In the genomic region with DNA sequence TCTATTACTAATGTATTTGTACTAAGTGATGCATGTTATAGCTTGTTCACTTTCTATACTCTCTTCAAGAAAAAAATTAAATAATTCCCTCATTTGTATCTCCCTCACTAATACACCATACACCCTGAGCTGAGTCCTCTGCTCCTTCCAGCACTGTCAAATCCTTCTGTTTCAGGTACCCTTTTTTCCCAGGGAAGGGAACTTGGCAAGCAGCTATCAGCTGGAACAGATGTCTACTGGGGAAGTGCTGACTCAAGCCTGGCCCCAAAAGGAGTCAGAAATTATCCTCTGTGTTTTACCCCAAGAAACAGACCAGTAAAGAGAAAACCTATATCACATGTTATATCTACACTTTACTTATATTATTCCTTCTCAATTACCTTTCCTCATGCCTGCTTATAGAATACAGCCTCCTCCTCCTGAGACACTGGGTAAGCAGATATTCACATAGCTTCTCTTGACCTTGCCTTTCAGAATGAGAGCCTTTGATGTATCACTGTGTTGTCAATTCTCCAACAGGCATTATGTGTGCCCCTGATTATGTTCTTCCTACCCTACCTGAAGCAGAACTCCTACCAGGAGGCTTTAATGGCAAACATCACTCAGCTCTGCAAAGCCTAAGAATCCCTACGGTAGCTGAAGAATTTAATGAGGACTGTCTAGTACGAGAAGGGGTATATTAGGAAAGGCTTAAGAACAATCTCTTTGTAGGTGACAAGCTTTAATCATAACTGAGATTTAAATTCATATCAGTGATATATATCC, we compare ENCODE assay signal across 21 mouse cellular contexts.
A peak's percentile ranks its signal among the peaks of the same experiment; 100 is the strongest.
DNase-seq lines count a peak whose midpoint lies in the region; ATAC-seq and TF ChIP-seq lines count a peak whose summit lies in the region.
"Had no signal": no experiment of that assay in that cellular context is flagged by ENCODE, and none has a peak within 500 bp of the region (broad histone marks: within the 10 kb centered on the region; RNA-seq: fewer than 3 reads in every experiment).

No protein-coding gene starts in this region.

- TF ChIP-seq CTCF in kidney, adult 2 months (conservative IDR thresholded peaks at IDR 0.05; ENCODE audit: insufficient read depth, insufficient read length, low read depth, low read length) = no peak

- H3K36me3 ChIP-seq in kidney, adult 2 months (ENCODE audit: control insufficient read depth, insufficient read depth, low read length) = no peaks in the 10 kb centered on the region
- H3K36me3 ChIP-seq: heart, embryonic 13.5 days; hindbrain, embryonic 12.5 days had no signal

- ATAC-seq in frontal cortex, adult (ENCODE audit: low TSS enrichment) = peak; percentile 79
- ATAC-seq: forebrain, postnatal 0 days; hindbrain, embryonic 16.5 days; inflammation-experienced regulatory T-cells, adult 6 months; intestine, postnatal 0 days had no signal

- no peak overlapping the region for H3K4me3 ChIP-seq in kidney, adult 2 months (ENCODE audit: insufficient read depth, low read depth, low read length)
- H3K4me3 ChIP-seq: heart, embryonic 13.5 days; hindbrain, embryonic 12.5 days had no signal

- no peaks in the 10 kb centered on the region for H3K4me1 ChIP-seq in kidney, adult 2 months (ENCODE audit: control insufficient read depth, insufficient read depth, low read length)
- H3K4me1 ChIP-seq: heart, embryonic 13.5 days; hindbrain, embryonic 12.5 days had no signal

- no peaks in the 10 kb centered on the region for H3K27me3 ChIP-seq in kidney, adult 2 months (replicated peaks; ENCODE audit: control insufficient read depth, insufficient read depth, low read length)
- H3K27me3 ChIP-seq: CH12.LX; heart, embryonic 13.5 days; hindbrain, embryonic 12.5 days had no signal

- TF ChIP-seq POLR2A in kidney, adult 2 months (IDR thresholded peaks at IDR 0.05; ENCODE audit: low read depth, low read length) = no peak

- WGBS in kidney, adult 2 months = 82% methylated on average over 2 of the region's 2 CpGs

- no peak overlapping the region for H3K27ac ChIP-seq in kidney, adult 2 months (ENCODE audit: insufficient read depth, low read depth, low read length)
- H3K27ac ChIP-seq: heart, embryonic 13.5 days; hindbrain, embryonic 12.5 days had no signal

- DNase-seq in cerebellum, adult 11-12 months = peak; percentile 14
- no peak for DNase-seq in cerebellum, postnatal 4 days (ENCODE audit: low spot score in 2 of 2)
- no peak for DNase-seq in frontal cortex, adult 2 months (ENCODE audit: extremely low spot score in 1 of 2, low spot score in 1 of 2)
- peak; percentile 8 for DNase-seq in right cerebral cortex, adult 18-20 months
- DNase-seq in right cerebral cortex, postnatal 25 days = no peak
- DNase-seq in cerebellum, adult 9-11 months = peak; percentile 22
- no peak for DNase-seq in kidney, adult 2 months
- DNase-seq: adrenal gland, adult 2 months; adrenal gland, postnatal 25 days; forebrain, postnatal 0 days; gastrocnemius, postnatal 36 days; heart, adult 11 months; heart, postnatal 36 days; kidney, adult 9 months had no signal

Comparison
In these comparisons a context has a peak if more than half of its experiments do, and no peak if none do; other contexts are left out.
1. DNase-seq: peak in cerebellum, adult 11-12 months (single experiment), right cerebral cortex, adult 18-20 months (single experiment) and cerebellum, adult 9-11 months (single experiment); none in cerebellum, postnatal 4 days (0 of 2), frontal cortex, adult 2 months (0 of 2), right cerebral cortex, postnatal 25 days (single experiment) and kidney, adult 2 months (single experiment).